Mouse (Mus musculus): Measurements from ENCODE around the gene Hspa12b. TPM values are rescaled to one million over a fixed set of nuclear protein-coding genes. Genes with fewer than 3 reads are reported as not detected.

Gene Hspa12b
- polyA plus RNA-seq, 1 experiment, result 9.9 TPM

GRCm38 (mm10) chr2:131159938-131160581 lies 33.0 kb downstream of the Hspa12b start, which contains the start of gene 1700037H04Rik:
1700037H04Rik (minus strand) TSS chr2:131160081.
- no peak for TF ChIP-seq GATA1 (IDR thresholded peaks at IDR 0.05; ENCODE audit: low read length)

DNA sequence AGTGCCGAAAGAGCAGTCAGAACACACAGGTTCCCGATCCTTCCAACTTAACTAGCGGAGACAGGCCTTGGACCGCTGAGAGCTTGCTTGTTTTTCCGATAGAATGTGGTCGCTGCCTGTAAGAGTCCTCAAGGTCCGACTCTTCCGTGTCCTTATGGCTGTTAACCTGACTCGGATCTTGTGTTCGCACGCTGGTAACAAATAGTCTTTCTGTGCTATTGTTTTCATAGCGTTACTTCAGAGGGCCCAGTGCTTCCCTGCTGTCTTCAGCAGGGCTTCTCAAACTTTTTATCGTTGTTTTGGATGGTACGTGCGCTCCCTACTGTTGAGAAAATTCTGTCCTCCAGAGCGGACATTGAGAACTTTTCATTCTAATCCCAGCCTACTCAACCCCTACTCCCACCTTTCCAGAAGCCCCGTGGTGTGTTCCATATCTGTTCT lies 33.6 kb downstream of the Hspa12b start:
- no peak for TF ChIP-seq GATA1 (IDR thresholded peaks at IDR 0.05; ENCODE audit: low read length)

- TF ChIP-seq GATA1 (IDR thresholded peaks at IDR 0.05; ENCODE audit: low read length), result no peak
These were observed 36.8 kb downstream of the Hspa12b start for GRCm38 (mm10) chr2:131163924-131164323.

DNA sequence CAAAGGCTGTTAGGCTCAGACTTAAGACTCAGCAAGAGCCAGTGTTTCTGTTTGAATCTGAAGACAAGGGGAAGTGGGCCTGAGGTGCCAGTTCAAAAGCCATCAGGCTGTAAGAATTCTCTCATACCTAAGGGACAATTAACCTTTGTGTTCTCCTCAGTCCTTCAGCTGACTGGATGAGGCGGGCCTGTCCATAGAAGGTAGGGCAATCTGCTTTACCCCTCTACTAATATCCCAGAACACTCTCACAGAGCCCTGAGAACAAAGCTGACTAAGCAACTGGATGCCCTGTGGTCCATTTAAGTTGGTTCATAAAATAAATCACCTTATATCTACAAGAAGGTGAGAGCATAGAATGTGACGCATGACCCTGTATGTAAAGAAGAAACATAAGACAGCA lies 39.1 kb downstream of the Hspa12b start:
- TF ChIP-seq GATA1 (IDR thresholded peaks at IDR 0.05; ENCODE audit: low read length), result no peak

- TF ChIP-seq GATA1 (IDR thresholded peaks at IDR 0.05; ENCODE audit: low read length), result no peak
These were observed 40.9 kb downstream of the Hspa12b start for GRCm38 (mm10) chr2:131167984-131168383.

GRCm38 (mm10) chr2:131168914-131169313 lies 41.8 kb downstream of the Hspa12b start:
- no peak for TF ChIP-seq GATA1 (IDR thresholded peaks at IDR 0.05; ENCODE audit: low read length)

DNA sequence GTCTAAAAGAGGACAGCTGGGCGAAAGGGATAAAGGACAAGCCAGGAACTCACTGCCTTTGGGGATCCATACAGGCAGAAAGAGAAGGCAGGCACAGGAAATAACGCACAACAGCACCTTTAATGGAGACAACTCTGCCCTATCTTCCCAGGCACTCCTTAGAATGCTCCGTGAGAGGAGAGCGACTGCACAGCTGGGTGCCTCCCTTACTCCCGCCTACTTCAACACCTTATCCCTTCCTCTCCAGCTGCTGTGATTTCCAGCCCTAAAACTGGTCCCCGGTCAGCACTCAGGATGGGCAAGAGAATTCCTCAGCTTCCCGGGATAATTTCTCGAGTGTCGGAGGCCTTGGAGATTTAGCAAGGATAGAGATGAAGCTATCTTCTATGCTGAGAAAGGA lies 43.9 kb downstream of the Hspa12b start:
- no peak for TF ChIP-seq GATA1 (IDR thresholded peaks at IDR 0.05; ENCODE audit: low read length)

- TF ChIP-seq GATA1 (IDR thresholded peaks at IDR 0.05; ENCODE audit: low read length), result no peak
These were observed 44.5 kb downstream of the Hspa12b start for GRCm38 (mm10) chr2:131171401-131172104.

GRCm38 (mm10) chr2:131172322-131172721 lies 45.2 kb downstream of the Hspa12b start:
- TF ChIP-seq GATA1 (IDR thresholded peaks at IDR 0.05; ENCODE audit: low read length), result no peak

- no peak for TF ChIP-seq GATA1 (IDR thresholded peaks at IDR 0.05; ENCODE audit: low read length)
These were observed 47.6 kb downstream of the Hspa12b start for GRCm38 (mm10) chr2:131174700-131175099.

GRCm38 (mm10) chr2:131175286-131175944 lies 48.3 kb downstream of the Hspa12b start:
- no peak for TF ChIP-seq GATA1 (IDR thresholded peaks at IDR 0.05; ENCODE audit: low read length)

GRCm38 (mm10) chr2:131175945-131176309 lies 48.8 kb downstream of the Hspa12b start:
- no peak for TF ChIP-seq GATA1 (IDR thresholded peaks at IDR 0.05; ENCODE audit: low read length)

DNA sequence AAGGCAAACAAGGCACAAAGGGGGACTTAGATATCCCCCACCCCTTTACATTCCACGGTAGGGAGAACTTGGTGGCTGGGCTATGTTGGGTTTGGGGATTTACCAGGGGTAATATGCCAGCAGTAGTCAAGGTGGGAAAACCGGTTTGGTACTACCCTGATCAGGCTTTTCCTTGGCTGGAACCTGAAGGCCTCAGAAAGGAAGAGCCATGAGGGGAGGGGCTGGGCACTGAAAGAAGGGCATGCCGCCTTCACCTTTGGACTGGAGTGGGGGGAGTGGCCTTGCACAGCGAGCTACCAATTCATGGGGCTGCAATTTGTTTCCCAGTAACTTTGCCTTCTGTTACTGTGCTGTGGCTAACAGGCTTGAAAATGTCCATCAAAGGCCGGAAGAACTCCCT lies 49.4 kb downstream of the Hspa12b start:
- no peak for TF ChIP-seq GATA1 (IDR thresholded peaks at IDR 0.05; ENCODE audit: low read length)

DNA sequence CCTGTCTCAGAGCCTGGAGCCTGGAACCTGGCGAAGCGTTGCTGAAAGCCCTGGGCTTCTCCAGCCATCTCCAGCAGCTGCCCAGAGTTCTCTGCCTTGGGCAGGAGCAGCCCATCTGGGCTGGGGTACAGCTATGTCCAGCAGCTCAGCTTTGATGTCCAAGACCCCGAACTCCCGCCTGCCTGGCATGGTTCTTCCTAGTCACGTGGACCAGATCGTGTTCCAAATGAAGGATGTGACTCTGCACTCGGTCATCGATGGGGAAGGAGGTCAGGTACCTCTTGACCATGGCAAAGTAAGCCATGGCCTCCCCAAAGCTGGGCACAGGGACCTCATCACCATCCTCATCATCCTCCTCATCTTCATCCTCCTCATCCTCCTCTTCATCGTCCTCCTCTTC lies 50.9 kb downstream of the Hspa12b start:
- no peak for TF ChIP-seq GATA1 (IDR thresholded peaks at IDR 0.05; ENCODE audit: low read length)

DNA sequence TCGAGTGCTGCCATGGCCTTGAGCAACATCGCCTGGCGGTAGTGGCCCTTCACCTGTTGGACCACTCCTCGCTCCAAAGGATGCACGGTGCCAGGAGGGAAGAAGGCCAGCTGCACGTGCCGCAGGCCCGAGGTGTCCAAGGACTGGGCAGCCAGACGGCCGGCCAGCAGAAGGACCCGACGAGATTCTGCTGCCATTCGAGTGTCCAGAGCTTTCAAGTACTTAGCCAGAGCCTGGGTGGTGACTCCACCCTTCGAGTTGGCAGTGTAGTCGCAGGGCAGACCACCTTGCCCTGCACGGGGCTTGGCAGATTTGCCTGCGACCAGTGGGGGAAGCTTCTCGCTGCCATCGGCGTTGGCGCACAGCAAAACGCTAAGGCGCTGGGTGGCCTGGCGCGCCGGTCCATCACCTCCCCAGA lies 51.8 kb downstream of the Hspa12b start:
- TF ChIP-seq GATA1 (IDR thresholded peaks at IDR 0.05; ENCODE audit: low read length), result no peak

- TF ChIP-seq GATA1 (IDR thresholded peaks at IDR 0.05; ENCODE audit: low read length), result no peak
These were observed 52.3 kb downstream of the Hspa12b start for GRCm38 (mm10) chr2:131179246-131179886.

Data from G1E-ER4 (cell line).